Mouse (Mus musculus) forebrain, postnatal 0 days (tissue): Measurements from ENCODE around the gene Rps28. TPM values are rescaled to one million over a fixed set of nuclear protein-coding genes. Genes with fewer than 3 reads are reported as not detected.
A peak's percentile ranks its signal among the peaks of the same experiment; 100 is the strongest.

ENCODE experiments used
- ATAC-seq: fragments of 200-750 bp; cut with Nextera tagmentation; 2 replicates; pipeline ENCODE4 v1.8.0; 2017; ENCODE audit warnings: mild to moderate bottlenecking, moderate library complexity
- DNase-seq: peaks from one replicate; pipeline ENCODE4 v3.0.0-alpha.2; 2015
- H3K27ac ChIP-seq: fragments of 300-500 bp; sonication (generic); 2 replicates; pipeline ENCODE4 v1.5.1; 2014; ENCODE audit warnings: low read depth, mild to moderate bottlenecking, antibody characterized with exemption, low read length, moderate library complexity, mixed read lengths
- H3K27me3 ChIP-seq: fragments of 300-500 bp; sonication (generic); 2 replicates; pipeline ENCODE4 v1.6.1; 2014; ENCODE audit warnings: mild to moderate bottlenecking, low read length, mixed read lengths; ENCODE audit not compliant: insufficient read depth
- H3K36me3 ChIP-seq: fragments of 300-500 bp; sonication (generic); 2 replicates; pipeline ENCODE4 v1.6.1; 2014; ENCODE audit warnings: mild to moderate bottlenecking, moderate library complexity; ENCODE audit not compliant: insufficient read depth
- H3K4me1 ChIP-seq: fragments of 300-500 bp; sonication (generic); 2 replicates; pipeline ENCODE4 v1.6.1; 2014; ENCODE audit warnings: antibody characterized with exemption; ENCODE audit not compliant: insufficient read depth
- H3K4me2 ChIP-seq: fragments of 300-500 bp; sonication (generic); 2 replicates; pipeline ENCODE4 v1.6.1; 2014; ENCODE audit warnings: low read depth, mild to moderate bottlenecking, moderate library complexity
- H3K4me3 ChIP-seq: fragments of 300-500 bp; sonication (generic); 2 replicates; pipeline ENCODE4 v1.5.1; 2014; ENCODE audit warnings: low read depth, low read length, mixed read lengths
- H3K9ac ChIP-seq: fragments of 300-500 bp; sonication (generic); 2 replicates; pipeline ENCODE4 v1.6.1; 2014; ENCODE audit warnings: mild to moderate bottlenecking
- H3K9me3 ChIP-seq: fragments of 300-500 bp; sonication (generic); 2 replicates; pipeline ENCODE4 v1.6.1; 2016; ENCODE audit warnings: low read length
- CTCF ChIP-seq: sonication (generic); IDR thresholded peaks from 2 replicates; pipeline ENCODE4 v1.5.1; 2016; ENCODE audit warnings: antibody characterized with exemption, control low read depth, low read depth
- WGBS: fragments of 180-500 bp; shearing (Covaris S2); extraction: QIAGEN DNeasy Blood & Tissue Kit; methylation state at CpG from one replicate; pipeline ENCODE4 v1.1.7; 2014; 5-methylcytosine and 5-hydroxymethylcytosine counted together
- polyA plus RNA-seq: library from polyadenylated mRNA; unstranded; fragments of >200 nt; fragmentation: Nextera tagmentation; extraction: Ambion mirVana; gene quantifications from 2 replicates; pipeline ENCODE4 v1.2.1, GENCODE M21; 2015
- total RNA-seq: library from RNA; depleted of rRNA; stranded (reverse); fragments of >200 nt; gene quantifications from 2 replicates; pipeline ENCODE4 v1.2.3, GENCODE M21; 2014

Gene Rps28
- total and polyA plus RNA-seq, 2 experiments from 2014 or later: 589 to 603 TPM

DNA sequence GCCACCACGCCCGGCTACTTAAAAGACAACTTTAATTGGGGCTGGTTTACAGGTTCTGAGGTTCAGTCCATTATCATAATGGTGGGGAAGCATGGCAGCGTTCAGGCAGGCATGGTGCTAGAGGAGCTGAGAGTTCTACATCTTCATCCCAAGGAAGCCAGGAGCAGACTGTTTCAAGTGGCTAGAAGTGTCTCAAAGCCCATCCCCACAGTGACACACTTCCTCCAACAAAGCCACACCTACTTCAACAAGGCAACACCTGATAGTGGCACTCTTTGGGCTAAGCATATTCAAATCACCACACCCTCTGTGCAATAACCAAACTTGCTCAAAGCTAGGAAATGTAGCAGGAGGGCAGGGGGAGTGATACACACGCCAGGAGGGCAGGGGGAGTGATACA, 20.2 kb downstream of the Rps28 start:
- Histone ChIP-seq H3K4me3 (no peak overlapping the region), H3K9me3 (no peaks in the 10 kb centered on the region), H3K36me3 (no peaks in the 10 kb centered on the region), H3K27ac (no peak overlapping the region), H3K9ac (no peak overlapping the region), H3K4me1 (no peaks in the 10 kb centered on the region), H3K27me3 (peaks cover 3% of the 10 kb centered on the region; the same call in 1 of the 2 replicates), H3K4me2 (no peak overlapping the region)
- ATAC-seq (no peak), DNase-seq (no peak)
- 59% methylated on average over 4 of the region's 4 CpGs for WGBS
- no peak for TF ChIP-seq CTCF

DNA sequence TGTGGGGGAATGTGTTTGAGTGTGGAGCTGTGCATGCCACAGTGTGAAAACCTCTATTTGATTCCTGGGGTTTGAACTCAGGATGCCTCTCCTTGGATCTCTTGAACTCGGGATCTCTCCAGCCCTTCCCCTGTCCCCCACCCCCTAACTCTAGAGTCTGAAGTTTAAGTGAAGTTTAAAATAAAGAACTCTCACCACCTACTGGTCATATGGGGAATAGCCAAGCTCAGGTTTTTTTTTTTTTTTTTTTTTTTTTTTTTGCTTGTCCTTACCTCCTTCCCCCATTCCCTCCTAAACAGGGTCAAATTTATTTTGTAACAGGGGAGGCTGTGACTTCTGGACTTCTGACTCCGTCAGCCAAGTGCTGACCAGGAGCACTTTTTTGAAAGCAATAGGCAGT, 22.1 kb downstream of the Rps28 start:
- Histone ChIP-seq H3K4me1 (no peaks in the 10 kb centered on the region), H3K27me3 (peaks cover 3% of the 10 kb centered on the region; the same call in 1 of the 2 replicates), H3K36me3 (no peaks in the 10 kb centered on the region), H3K9me3 (no peaks in the 10 kb centered on the region), H3K27ac (no peak overlapping the region), H3K4me3 (no peak overlapping the region), H3K4me2 (no peak overlapping the region), H3K9ac (no peak overlapping the region)
- WGBS: 4% methylated on average over 2 of the region's 2 CpGs
- ATAC-seq (no peak), DNase-seq (no peak)
- peak; percentile 62 for TF ChIP-seq CTCF

DNA sequence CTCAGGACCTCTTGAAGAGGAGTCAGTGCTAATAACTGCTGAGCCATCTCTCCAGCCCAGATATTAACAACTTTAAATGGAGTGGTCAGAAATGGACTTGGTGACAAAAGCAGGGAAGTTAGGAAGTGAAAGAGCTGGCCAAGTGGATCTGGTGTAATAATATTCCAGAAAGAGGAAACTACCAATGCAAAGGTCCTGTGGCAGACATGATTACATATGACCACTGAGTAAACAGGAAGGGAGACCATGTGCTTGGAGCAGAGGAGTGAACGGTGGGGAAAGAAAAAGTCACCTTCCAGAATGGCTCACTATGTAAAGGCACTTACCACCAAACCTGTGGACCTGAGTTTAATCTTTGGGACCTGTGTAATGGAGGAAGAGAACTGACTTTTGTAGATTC, 25.1 kb downstream of the Rps28 start:
- Histone ChIP-seq H3K36me3 (no peaks in the 10 kb centered on the region), H3K4me3 (no peak overlapping the region), H3K9me3 (no peaks in the 10 kb centered on the region), H3K4me1 (no peaks in the 10 kb centered on the region), H3K9ac (no peak overlapping the region), H3K27me3 (no peaks in the 10 kb centered on the region), H3K4me2 (no peak overlapping the region), H3K27ac (no peak overlapping the region)
- no peak for TF ChIP-seq CTCF
- 89% methylated on average over 1 of the region's 1 CpGs for WGBS
- no peak for DNase-seq
- ATAC-seq: no peak

DNA sequence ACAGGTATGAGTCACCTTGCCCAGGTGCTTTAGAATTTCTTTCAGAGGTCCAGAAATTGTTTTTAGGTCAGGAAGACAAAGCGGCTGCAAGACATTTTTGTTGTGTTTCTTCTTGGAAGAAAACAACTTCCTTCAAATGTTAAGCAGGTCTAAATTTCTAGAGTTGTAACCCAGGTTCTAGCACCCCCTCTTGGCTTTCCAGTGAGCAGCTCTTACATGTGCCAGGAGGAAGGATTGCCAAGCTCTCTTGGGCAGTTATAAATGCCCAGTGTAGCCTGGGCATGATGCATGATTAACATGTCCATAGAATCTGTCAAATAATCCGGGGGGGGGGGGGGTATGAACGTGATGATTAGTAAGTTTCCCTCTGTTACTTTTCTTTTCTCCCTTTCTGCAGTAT, 26.1 kb downstream of the Rps28 start:
- 40% methylated on average over 3 of the region's 3 CpGs for WGBS
- H3K27me3 ChIP-seq: no peaks in the 10 kb centered on the region
- DNase-seq: peak; percentile 31
- no peaks in the 10 kb centered on the region for H3K9me3 ChIP-seq
- H3K36me3 ChIP-seq: no peaks in the 10 kb centered on the region
- H3K27ac ChIP-seq: no peak overlapping the region
- peak; percentile 27; the same call in 1 of the 2 replicates for TF ChIP-seq CTCF
- no peaks in the 10 kb centered on the region for H3K4me1 ChIP-seq
- no peak overlapping the region for H3K9ac ChIP-seq
- H3K4me3 ChIP-seq: no peak overlapping the region
- H3K4me2 ChIP-seq: no peak overlapping the region
- no peak for ATAC-seq

GRCm38 (mm10) chr17:33788732-33789131, 35.6 kb downstream of the Rps28 start:
- H3K9me3 ChIP-seq: no peaks in the 10 kb centered on the region
- 82% methylated on average over 4 of the region's 4 CpGs for WGBS
- no peak overlapping the region for H3K4me2 ChIP-seq
- H3K27ac ChIP-seq: no peak overlapping the region
- no peak overlapping the region for H3K9ac ChIP-seq
- ATAC-seq: no peak
- no peak overlapping the region for H3K4me3 ChIP-seq
- H3K4me1 ChIP-seq: no peaks in the 10 kb centered on the region
- no peaks in the 10 kb centered on the region for H3K27me3 ChIP-seq
- no peak for TF ChIP-seq CTCF
- no peak for DNase-seq
- H3K36me3 ChIP-seq: no peaks in the 10 kb centered on the region

GRCm38 (mm10) chr17:33786375-33786774, 38.0 kb downstream of the Rps28 start:
- WGBS: 85% methylated on average over 18 of the region's 18 CpGs
- Histone ChIP-seq H3K4me2 (no peak overlapping the region), H3K9me3 (no peaks in the 10 kb centered on the region), H3K27me3 (no peaks in the 10 kb centered on the region), H3K27ac (no peak overlapping the region), H3K9ac (no peak overlapping the region), H3K4me3 (no peak overlapping the region), H3K4me1 (no peaks in the 10 kb centered on the region), H3K36me3 (no peaks in the 10 kb centered on the region)
- no peak for DNase-seq
- ATAC-seq: no peak
- TF ChIP-seq CTCF: no peak

DNA sequence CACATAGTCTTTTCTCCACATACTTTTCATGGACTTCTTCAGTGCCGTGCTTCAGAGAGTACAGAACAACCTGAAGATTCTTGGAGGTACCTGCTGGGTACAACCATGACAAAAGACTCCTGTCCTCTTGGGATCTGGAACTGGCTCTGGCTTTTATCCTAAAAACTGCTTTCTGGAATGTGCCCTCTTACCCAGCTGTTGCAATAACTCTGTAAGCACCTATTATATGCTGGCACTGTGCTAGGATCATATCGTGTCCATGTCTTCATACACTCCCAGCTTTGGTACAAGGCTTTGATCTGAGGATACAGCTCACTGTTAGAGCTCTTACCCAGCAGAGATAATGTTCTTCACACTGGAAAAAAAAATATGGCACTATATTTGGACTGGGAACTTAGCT, 39.4 kb downstream of the Rps28 start:
- Histone ChIP-seq H3K4me1 (no peaks in the 10 kb centered on the region), H3K36me3 (no peaks in the 10 kb centered on the region), H3K9ac (no peak overlapping the region), H3K9me3 (no peaks in the 10 kb centered on the region), H3K4me3 (no peak overlapping the region), H3K27ac (no peak overlapping the region), H3K27me3 (no peaks in the 10 kb centered on the region), H3K4me2 (no peak overlapping the region)
- no peak for TF ChIP-seq CTCF
- no peak for ATAC-seq
- no peak for DNase-seq
- whole genome bisulfite sequencing: 93% methylated on average over 2 of the region's 2 CpGs

DNA sequence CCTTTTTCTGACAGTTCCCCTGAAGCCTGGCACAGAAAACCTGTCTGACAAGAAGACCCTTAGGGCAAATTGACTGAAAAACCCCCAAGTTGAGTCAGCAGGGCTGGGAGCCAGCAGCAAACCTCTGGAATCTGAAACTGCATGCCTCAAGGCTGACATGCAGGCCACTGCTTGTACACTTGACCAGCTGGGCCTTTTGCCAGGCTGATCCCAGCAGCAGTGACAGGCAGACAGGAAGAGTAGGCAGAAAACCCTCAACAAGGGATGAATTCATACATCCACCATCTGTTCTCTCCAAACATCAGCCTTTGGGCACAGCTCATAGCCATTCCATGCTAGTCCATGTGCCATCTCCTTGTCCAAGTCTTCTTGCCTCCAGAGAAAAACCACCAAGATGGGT, 41.0 kb downstream of the Rps28 start:
- H3K36me3 ChIP-seq: no peaks in the 10 kb centered on the region
- no peaks in the 10 kb centered on the region for H3K27me3 ChIP-seq
- no peak overlapping the region for H3K27ac ChIP-seq
- H3K9me3 ChIP-seq: no peaks in the 10 kb centered on the region
- no peak overlapping the region for H3K9ac ChIP-seq
- H3K4me1 ChIP-seq: no peaks in the 10 kb centered on the region; the same call in 1 of the 2 replicates
- ATAC-seq (no peak), DNase-seq (no peak)
- H3K4me2 ChIP-seq: no peak overlapping the region
- TF ChIP-seq CTCF: no peak
- H3K4me3 ChIP-seq: no peak overlapping the region
